Mouse (Mus musculus) hindlimb bud, embryonic 11.5 days (tissue): Measurements from ENCODE around the gene Efemp2.
"Not testable (repeated sequence)": the region's sequence is repeated elsewhere in the genome, so short reads cannot be mapped to it uniquely, and the experiment has no call there.

Experiments used
- DNase-seq: peaks from one replicate; pipeline ENCODE4 v3.0.0-alpha.2; 2012; ENCODE audit warnings: low read depth, low spot score; ENCODE audit errors: extremely low spot score

Gene Efemp2

GRCm38 (mm10) chr19:5477004-5477667 is 3.4 kb downstream of the Efemp2 start:
- no peak for DNase-seq

- no peak for DNase-seq
Observed at GRCm38 (mm10) chr19:5477668-5478300, 4.0 kb downstream of the Efemp2 start.

- no peak for DNase-seq
Observed at GRCm38 (mm10) chr19:5480016-5480415, 6.3 kb downstream of the Efemp2 start.

- no peak for DNase-seq
Observed at GRCm38 (mm10) chr19:5481398-5481797, 7.6 kb downstream of the Efemp2 start.

- no peak for DNase-seq
Observed at GRCm38 (mm10) chr19:5483386-5484359, 9.9 kb downstream of the Efemp2 start.

- DNase-seq: no peak
Observed at GRCm38 (mm10) chr19:5484496-5484895, 10.7 kb downstream of the Efemp2 start.

GRCm38 (mm10) chr19:5485371-5485770 is 11.6 kb downstream of the Efemp2 start:
- no peak for DNase-seq

GRCm38 (mm10) chr19:5485821-5486220 is 12.1 kb downstream of the Efemp2 start:
- no peak for DNase-seq

- DNase-seq: no peak
Observed at GRCm38 (mm10) chr19:5486286-5486685, 12.5 kb downstream of the Efemp2 start.

GRCm38 (mm10) chr19:5486771-5487170 is 13.0 kb downstream of the Efemp2 start:
- DNase-seq: no peak

- peak; percentile 83 for DNase-seq
Observed at GRCm38 (mm10) chr19:5487768-5488550, 14.2 kb downstream of the Efemp2 start, which contains the start of gene Mus81. Gene Mus81 (minus strand): TSS chr19:5488402.

- DNase-seq: peak; percentile 89
Observed at GRCm38 (mm10) chr19:5488878-5489571, 15.3 kb downstream of the Efemp2 start.

GRCm38 (mm10) chr19:5489721-5490120 is 16.0 kb downstream of the Efemp2 start:
- not testable (repeated sequence) for DNase-seq

GRCm38 (mm10) chr19:5490313-5490897 is 16.7 kb downstream of the Efemp2 start, which contains the start of gene Cfl1:
Gene Cfl1 (plus strand): TSS chr19:5490455.
- peak; percentile 88 for DNase-seq

- DNase-seq: no peak
Observed at GRCm38 (mm10) chr19:5490898-5491708, 17.3 kb downstream of the Efemp2 start.

- no peak for DNase-seq
Observed at GRCm38 (mm10) chr19:5492641-5493040, 18.9 kb downstream of the Efemp2 start.

- DNase-seq: not testable (repeated sequence)
Observed at GRCm38 (mm10) chr19:5493301-5493721, 19.6 kb downstream of the Efemp2 start.

GRCm38 (mm10) chr19:5494314-5494713 is 20.6 kb downstream of the Efemp2 start:
- no peak for DNase-seq
